Mouse (Mus musculus) embryo, embryonic 9.5 days (tissue): ENCODE results near the gene Satb1.

Source experiments
- DNase-seq: peaks from one replicate; pipeline ENCODE4 v3.0.0-alpha.2; 2017; ENCODE audit errors: extremely low spot score

The Satb1 gene

GRCm38 (mm10) chr17:51826461-51826860 is 6.6 kb downstream of the Satb1 start:
- DNase-seq, result no peak

GRCm38 (mm10) chr17:51814301-51814700 is 18.8 kb downstream of the Satb1 start:
- DNase-seq, result no peak

GRCm38 (mm10) chr17:51813784-51814120 is 19.3 kb downstream of the Satb1 start:
- no peak for DNase-seq

- DNase-seq, result peak; percentile 79
These were observed 19.9 kb downstream of the Satb1 start for GRCm38 (mm10) chr17:51812942-51813783.

GRCm38 (mm10) chr17:51812261-51812941 is 20.7 kb downstream of the Satb1 start:
- peak; percentile 80 for DNase-seq

- DNase-seq, result no peak
These were observed 21.2 kb downstream of the Satb1 start for GRCm38 (mm10) chr17:51811911-51812260.

- peak; percentile 67 for DNase-seq
These were observed 21.8 kb downstream of the Satb1 start for GRCm38 (mm10) chr17:51811086-51811868.

- no peak for DNase-seq
These were observed 25.7 kb downstream of the Satb1 start for GRCm38 (mm10) chr17:51807429-51807828.

- no peak for DNase-seq
These were observed 26.7 kb downstream of the Satb1 start for GRCm38 (mm10) chr17:51806124-51806960.

GRCm38 (mm10) chr17:51800208-51800607 is 32.9 kb downstream of the Satb1 start:
- DNase-seq, result no peak

GRCm38 (mm10) chr17:51796459-51796858 is 36.6 kb downstream of the Satb1 start:
- DNase-seq, result no peak

- no peak for DNase-seq
These were observed 41.9 kb downstream of the Satb1 start for GRCm38 (mm10) chr17:51791226-51791625.

GRCm38 (mm10) chr17:51790387-51791060 is 42.6 kb downstream of the Satb1 start:
- peak; percentile 29 for DNase-seq

- DNase-seq, result no peak
These were observed 43.3 kb downstream of the Satb1 start for GRCm38 (mm10) chr17:51789777-51790176.

- no peak for DNase-seq
These were observed 44.0 kb downstream of the Satb1 start for GRCm38 (mm10) chr17:51789098-51789497.

- no peak for DNase-seq
These were observed 45.1 kb downstream of the Satb1 start for GRCm38 (mm10) chr17:51787955-51788354.

GRCm38 (mm10) chr17:51786050-51786449 is 47.0 kb downstream of the Satb1 start:
- DNase-seq, result no peak

- no peak for DNase-seq
These were observed 48.2 kb downstream of the Satb1 start for GRCm38 (mm10) chr17:51784935-51785334.

GRCm38 (mm10) chr17:51783591-51784279 is 49.4 kb downstream of the Satb1 start:
- DNase-seq, result no peak

GRCm38 (mm10) chr17:51780036-51780435 is 53.1 kb downstream of the Satb1 start:
- no peak for DNase-seq
